ENCODE assay signal across 7 mouse cellular contexts in genomic region chr9:63377270-63378142, GRCm38 (mm10). TPM values are rescaled to one million over a fixed set of nuclear protein-coding genes. Genes with fewer than 3 reads are reported as not detected.
A peak's percentile ranks its signal among the peaks of the same experiment; 100 is the strongest.
DNase-seq lines count a peak whose midpoint lies in the region; ATAC-seq lines count a peak whose summit lies in the region.

Gene Map2k5, minus strand, starts transcription at chr9:63377902.

- peaks cover 26% of the 10 kb centered on the region for H3K36me3 ChIP-seq in embryonic facial prominence, embryonic 10.5 days (replicated peaks)
- H3K36me3 ChIP-seq in limb, embryonic 10.5 days, result peaks cover 23% of the 10 kb centered on the region
- H3K36me3 ChIP-seq in midbrain, embryonic 13.5 days, result peaks cover 14% of the 10 kb centered on the region

- ATAC-seq in midbrain, embryonic 13.5 days, result peak; percentile 97

- whole genome bisulfite sequencing in embryonic facial prominence, embryonic 10.5 days, result under 1% methylated on average over 58 of the region's 58 CpGs
- WGBS in limb, embryonic 10.5 days, result 1% methylated on average over 58 of the region's 58 CpGs
- 1% methylated on average over 58 of the region's 58 CpGs for WGBS in midbrain, embryonic 13.5 days

- peak within 1 kb of the TSS; percentile 91 for H3K9ac ChIP-seq in midbrain, embryonic 13.5 days (replicated peaks)

- DNase-seq in adrenal gland, postnatal 10 days, result peak; percentile 95
- DNase-seq in embryonic facial prominence, embryonic 10.5 days (ENCODE audit: low spot score), result peak; percentile 92
- DNase-seq in gonadal fat pad, adult 2 months (ENCODE audit: low read depth), result peak; percentile 44
- DNase-seq in kidney, adult 11 months, result peak; percentile 91
- DNase-seq in limb, embryonic 10.5 days (ENCODE audit: low spot score), result peak; percentile 91
- peak; percentile 78 for DNase-seq in spleen, adult 12 weeks (ENCODE audit: low spot score)

- H3K4me3 ChIP-seq in embryonic facial prominence, embryonic 10.5 days, result peak within 1 kb of the TSS; percentile 80
- H3K4me3 ChIP-seq in limb, embryonic 10.5 days, result peak within 1 kb of the TSS; percentile 92
- peak within 1 kb of the TSS; percentile 83 for H3K4me3 ChIP-seq in midbrain, embryonic 13.5 days (replicated peaks)

- H3K27me3 ChIP-seq in embryonic facial prominence, embryonic 10.5 days (replicated peaks; ENCODE audit: low read depth, poor library complexity, severe bottlenecking), result no peaks in the 10 kb centered on the region
- no peaks in the 10 kb centered on the region for H3K27me3 ChIP-seq in limb, embryonic 10.5 days (ENCODE audit: low read depth, poor library complexity, severe bottlenecking)
- no peaks in the 10 kb centered on the region for H3K27me3 ChIP-seq in midbrain, embryonic 13.5 days

- peak within 1 kb of the TSS; percentile 96 for H3K27ac ChIP-seq in embryonic facial prominence, embryonic 10.5 days (replicated peaks)
- H3K27ac ChIP-seq in limb, embryonic 10.5 days, result peak within 1 kb of the TSS; percentile 97
- H3K27ac ChIP-seq in midbrain, embryonic 13.5 days, result peak within 1 kb of the TSS; percentile 84

- H3K9me3 ChIP-seq in embryonic facial prominence, embryonic 10.5 days, result no peaks in the 10 kb centered on the region
- H3K9me3 ChIP-seq in limb, embryonic 10.5 days (replicated peaks), result no peaks in the 10 kb centered on the region
- H3K9me3 ChIP-seq in midbrain, embryonic 13.5 days, result no peaks in the 10 kb centered on the region

- H3K4me2 ChIP-seq in midbrain, embryonic 13.5 days (replicated peaks), result peak within 1 kb of the TSS; percentile 96

- H3K4me1 ChIP-seq in embryonic facial prominence, embryonic 10.5 days, result peaks cover 38% of the 10 kb centered on the region
- H3K4me1 ChIP-seq in limb, embryonic 10.5 days, result peaks cover 23% of the 10 kb centered on the region
- H3K4me1 ChIP-seq in midbrain, embryonic 13.5 days (replicated peaks), result peaks cover 45% of the 10 kb centered on the region

RNA-seq across cellular contexts. Expression of gene Map2k5, which starts in this region (rescaled TPM):
- total RNA-seq in adrenal gland, postnatal 10 days (2021), result 10 to 100 TPM; 27.0 to 35.4 TPM
- polyA plus RNA-seq in embryonic facial prominence, embryonic 10.5 days (2016; fragmentation: Nextera tagmentation; extraction: Ambion mirVana), result 34.4 and 37.7 TPM in 2 replicates
- polyA plus RNA-seq in gonadal fat pad, adult 2 months (2012; rRNA removed), result 27.4 and 27.9 TPM in 2 replicates
- 37.4 and 37.7 TPM in 2 replicates for polyA plus RNA-seq in limb, embryonic 10.5 days (2016; fragmentation: Nextera tagmentation; extraction: Ambion mirVana)
- 37.7 and 40.9 TPM in 2 replicates for polyA plus RNA-seq in midbrain, embryonic 13.5 days (2015; fragmentation: Nextera tagmentation; extraction: Ambion mirVana)

Comparison
In these comparisons a context has a peak if more than half of its experiments do, and no peak if none do; other contexts are left out.
1. Peak in every context shown above with its lines: DNase-seq, ATAC-seq, H3K4me3 ChIP-seq and H3K27ac ChIP-seq.
2. DNase-seq: peak in every context shown above with its lines; median percentile 95 in adrenal gland, postnatal 10 days; 92 in embryonic facial prominence, embryonic 10.5 days; 91 in kidney, adult 11 months; 91 in limb, embryonic 10.5 days; 78 in spleen, adult 12 weeks; 44 in gonadal fat pad, adult 2 months.